Mouse (Mus musculus): ENCODE measurements around the gene Nkg7. TPM values are rescaled to one million over a fixed set of nuclear protein-coding genes. Genes with fewer than 3 reads are reported as not detected.
A peak's percentile ranks its signal among the peaks of the same experiment; 100 is the strongest.

Gene Nkg7
- polyA plus RNA-seq, 1 experiment from 2014 or later: not detected

- H3K36me3 ChIP-seq (ENCODE audit: control insufficient read depth, insufficient read depth, low read length): no peaks in the 10 kb centered on the region
- peak overlapping the region; percentile 63 for H3K9ac ChIP-seq (replicated peaks; ENCODE audit: low read depth, low read length)
- no peaks in the 10 kb centered on the region for H3K27me3 ChIP-seq (ENCODE audit: control insufficient read depth, insufficient read depth, low read length)
- whole genome bisulfite sequencing: 8% methylated on average over 9 of the region's 9 CpGs
- peaks cover 17% of the 10 kb centered on the region for H3K4me1 ChIP-seq (ENCODE audit: control insufficient read depth, insufficient read depth, low read length)
- peak overlapping the region; percentile 57 for H3K4me2 ChIP-seq (ENCODE audit: low read depth, low read length)
- no peaks in the 10 kb centered on the region for H3K9me3 ChIP-seq (ENCODE audit: control insufficient read depth, low read length)
- H3K27ac ChIP-seq (ENCODE audit: low read depth, low read length): peak overlapping the region; percentile 90
- peak overlapping the region; percentile 52 for H3K4me3 ChIP-seq (ENCODE audit: low read depth, low read length)
- no peak for ATAC-seq (ENCODE audit: low read depth)
Observed at GRCm38 (mm10) chr7:43442684-43443083, 5.8 kb downstream of the Nkg7 start.

GRCm38 (mm10) chr7:43443126-43443916, 6.4 kb downstream of the Nkg7 start:
- no peaks in the 10 kb centered on the region for H3K36me3 ChIP-seq (ENCODE audit: control insufficient read depth, insufficient read depth, low read length)
- H3K4me1 ChIP-seq (ENCODE audit: control insufficient read depth, insufficient read depth, low read length): peaks cover 17% of the 10 kb centered on the region
- peak overlapping the region; percentile 52 for H3K4me3 ChIP-seq (ENCODE audit: low read depth, low read length)
- peak; percentile 85 for ATAC-seq (ENCODE audit: low read depth)
- peak overlapping the region; percentile 63 for H3K9ac ChIP-seq (replicated peaks; ENCODE audit: low read depth, low read length)
- under 1% methylated on average over 36 of the region's 36 CpGs for WGBS
- H3K27me3 ChIP-seq (ENCODE audit: control insufficient read depth, insufficient read depth, low read length): no peaks in the 10 kb centered on the region
- H3K4me2 ChIP-seq (ENCODE audit: low read depth, low read length): peak overlapping the region; percentile 57
- H3K27ac ChIP-seq (ENCODE audit: low read depth, low read length): peak overlapping the region; percentile 90
- no peaks in the 10 kb centered on the region for H3K9me3 ChIP-seq (ENCODE audit: control insufficient read depth, low read length)

GRCm38 (mm10) chr7:43443917-43444293, 7.0 kb downstream of the Nkg7 start, which contains the start of the genes Etfb and Gm45233:
TSS of gene Etfb (plus strand) at chr7:43444083.
TSS of gene Gm45233 (plus strand) at chr7:43444128.
- Histone ChIP-seq H3K4me2 (ENCODE audit: low read depth, low read length) (peak within 1 kb of the TSS; percentile 57), H3K9ac (replicated peaks; ENCODE audit: low read depth, low read length) (peak within 1 kb of the TSS; percentile 66), H3K4me1 (ENCODE audit: control insufficient read depth, insufficient read depth, low read length) (peaks cover 17% of the 10 kb centered on the region), H3K27me3 (ENCODE audit: control insufficient read depth, insufficient read depth, low read length) (no peaks in the 10 kb centered on the region), H3K9me3 (ENCODE audit: control insufficient read depth, low read length) (no peaks in the 10 kb centered on the region), H3K36me3 (ENCODE audit: control insufficient read depth, insufficient read depth, low read length) (no peaks in the 10 kb centered on the region), H3K27ac (ENCODE audit: low read depth, low read length) (peak within 1 kb of the TSS; percentile 90), H3K4me3 (ENCODE audit: low read depth, low read length) (peak within 1 kb of the TSS; percentile 52)
- WGBS: under 1% methylated on average over 27 of the region's 27 CpGs
- ATAC-seq (ENCODE audit: low read depth): peak; percentile 97

- Histone ChIP-seq H3K27me3 (ENCODE audit: control insufficient read depth, insufficient read depth, low read length) (no peaks in the 10 kb centered on the region), H3K4me3 (ENCODE audit: low read depth, low read length) (no peak overlapping the region), H3K4me2 (ENCODE audit: low read depth, low read length) (no peak overlapping the region), H3K9ac (replicated peaks; ENCODE audit: low read depth, low read length) (no peak overlapping the region), H3K27ac (ENCODE audit: low read depth, low read length) (no peak overlapping the region), H3K4me1 (ENCODE audit: control insufficient read depth, insufficient read depth, low read length) (peaks cover 13% of the 10 kb centered on the region), H3K9me3 (ENCODE audit: control insufficient read depth, low read length) (no peaks in the 10 kb centered on the region), H3K36me3 (ENCODE audit: control insufficient read depth, insufficient read depth, low read length) (no peaks in the 10 kb centered on the region)
- no peak for ATAC-seq (ENCODE audit: low read depth)
- 94% methylated on average over 4 of the region's 4 CpGs for WGBS
Observed at GRCm38 (mm10) chr7:43447801-43448200, 10.9 kb downstream of the Nkg7 start.

- H3K4me3 ChIP-seq (ENCODE audit: low read depth, low read length): no peak overlapping the region
- H3K9me3 ChIP-seq (ENCODE audit: control insufficient read depth, low read length): no peaks in the 10 kb centered on the region
- no peak overlapping the region for H3K27ac ChIP-seq (ENCODE audit: low read depth, low read length)
- ATAC-seq (ENCODE audit: low read depth): no peak
- H3K9ac ChIP-seq (replicated peaks; ENCODE audit: low read depth, low read length): no peak overlapping the region
- peaks cover 3% of the 10 kb centered on the region; the same call in 1 of the 2 replicates for H3K36me3 ChIP-seq (ENCODE audit: control insufficient read depth, insufficient read depth, low read length)
- peaks cover 11% of the 10 kb centered on the region for H3K4me1 ChIP-seq (ENCODE audit: control insufficient read depth, insufficient read depth, low read length)
- 93% methylated on average over 3 of the region's 3 CpGs for WGBS
- no peak overlapping the region for H3K4me2 ChIP-seq (ENCODE audit: low read depth, low read length)
- H3K27me3 ChIP-seq (ENCODE audit: control insufficient read depth, insufficient read depth, low read length): no peaks in the 10 kb centered on the region
Observed at GRCm38 (mm10) chr7:43448246-43448645, 11.4 kb downstream of the Nkg7 start.

GRCm38 (mm10) chr7:43449811-43450210, 12.9 kb downstream of the Nkg7 start:
- Histone ChIP-seq H3K4me2 (ENCODE audit: low read depth, low read length) (no peak overlapping the region), H3K27me3 (ENCODE audit: control insufficient read depth, insufficient read depth, low read length) (no peaks in the 10 kb centered on the region), H3K4me3 (ENCODE audit: low read depth, low read length) (no peak overlapping the region), H3K9me3 (ENCODE audit: control insufficient read depth, low read length) (no peaks in the 10 kb centered on the region), H3K36me3 (ENCODE audit: control insufficient read depth, insufficient read depth, low read length) (peaks cover 17% of the 10 kb centered on the region), H3K27ac (ENCODE audit: low read depth, low read length) (no peak overlapping the region), H3K4me1 (ENCODE audit: control insufficient read depth, insufficient read depth, low read length) (peaks cover 4% of the 10 kb centered on the region; the same call in 1 of the 2 replicates), H3K9ac (replicated peaks; ENCODE audit: low read depth, low read length) (no peak overlapping the region)
- no peak for ATAC-seq (ENCODE audit: low read depth)
- 92% methylated on average over 2 of the region's 2 CpGs for WGBS

- Histone ChIP-seq H3K4me1 (ENCODE audit: control insufficient read depth, insufficient read depth, low read length) (no peaks in the 10 kb centered on the region), H3K36me3 (ENCODE audit: control insufficient read depth, insufficient read depth, low read length) (peaks cover 17% of the 10 kb centered on the region), H3K4me3 (ENCODE audit: low read depth, low read length) (no peak overlapping the region), H3K27me3 (ENCODE audit: control insufficient read depth, insufficient read depth, low read length) (no peaks in the 10 kb centered on the region), H3K27ac (ENCODE audit: low read depth, low read length) (no peak overlapping the region), H3K4me2 (ENCODE audit: low read depth, low read length) (no peak overlapping the region), H3K9me3 (ENCODE audit: control insufficient read depth, low read length) (no peaks in the 10 kb centered on the region), H3K9ac (replicated peaks; ENCODE audit: low read depth, low read length) (no peak overlapping the region)
- no peak for ATAC-seq (ENCODE audit: low read depth)
- WGBS: 96% methylated on average over 11 of the region's 11 CpGs
Observed at GRCm38 (mm10) chr7:43451726-43452125, 14.9 kb downstream of the Nkg7 start.

GRCm38 (mm10) chr7:43452609-43453008, 15.7 kb downstream of the Nkg7 start:
- no peaks in the 10 kb centered on the region for H3K27me3 ChIP-seq (ENCODE audit: control insufficient read depth, insufficient read depth, low read length)

GRCm38 (mm10) chr7:43453599-43454355, 16.9 kb downstream of the Nkg7 start:
- Histone ChIP-seq H3K36me3 (ENCODE audit: control insufficient read depth, insufficient read depth, low read length) (peaks cover 17% of the 10 kb centered on the region), H3K4me1 (ENCODE audit: control insufficient read depth, insufficient read depth, low read length) (no peaks in the 10 kb centered on the region), H3K4me2 (ENCODE audit: low read depth, low read length) (no peak overlapping the region), H3K4me3 (ENCODE audit: low read depth, low read length) (no peak overlapping the region), H3K9me3 (ENCODE audit: control insufficient read depth, low read length) (no peaks in the 10 kb centered on the region), H3K9ac (replicated peaks; ENCODE audit: low read depth, low read length) (no peak overlapping the region), H3K27me3 (ENCODE audit: control insufficient read depth, insufficient read depth, low read length) (no peaks in the 10 kb centered on the region), H3K27ac (ENCODE audit: low read depth, low read length) (no peak overlapping the region)
- ATAC-seq (ENCODE audit: low read depth): no peak
- WGBS: 87% methylated on average over 14 of the region's 14 CpGs

More at GRCm38 (mm10) chr7:43452609-43453008, 15.7 kb downstream of the Nkg7 start:
- Histone ChIP-seq H3K9me3 (ENCODE audit: control insufficient read depth, low read length) (no peaks in the 10 kb centered on the region), H3K27ac (ENCODE audit: low read depth, low read length) (no peak overlapping the region), H3K9ac (replicated peaks; ENCODE audit: low read depth, low read length) (no peak overlapping the region), H3K36me3 (ENCODE audit: control insufficient read depth, insufficient read depth, low read length) (peaks cover 17% of the 10 kb centered on the region), H3K4me1 (ENCODE audit: control insufficient read depth, insufficient read depth, low read length) (no peaks in the 10 kb centered on the region), H3K4me2 (ENCODE audit: low read depth, low read length) (no peak overlapping the region), H3K4me3 (ENCODE audit: low read depth, low read length) (no peak overlapping the region)
- ATAC-seq (ENCODE audit: low read depth): no peak
- 55% methylated on average over 4 of the region's 4 CpGs for WGBS
